Mouse (Mus musculus) urinary bladder, postnatal 10 days (tissue): ENCODE data around the gene Cxcl15.

ENCODE experiments used
- DNase-seq: peaks from one replicate; pipeline ENCODE4 v3.0.0; 2022; ENCODE audit warnings: low spot score

The Cxcl15 gene

GRCm38 (mm10) chr5:90794195-90794625 lies at the start of gene Cxcl15:
Gene Cxcl15, plus strand, starts transcription at chr5:90794534.
- no peak for DNase-seq

GRCm38 (mm10) chr5:90753934-90754333 lies 40.4 kb upstream of the Cxcl15 start:
- DNase-seq, result no peak

DNA sequence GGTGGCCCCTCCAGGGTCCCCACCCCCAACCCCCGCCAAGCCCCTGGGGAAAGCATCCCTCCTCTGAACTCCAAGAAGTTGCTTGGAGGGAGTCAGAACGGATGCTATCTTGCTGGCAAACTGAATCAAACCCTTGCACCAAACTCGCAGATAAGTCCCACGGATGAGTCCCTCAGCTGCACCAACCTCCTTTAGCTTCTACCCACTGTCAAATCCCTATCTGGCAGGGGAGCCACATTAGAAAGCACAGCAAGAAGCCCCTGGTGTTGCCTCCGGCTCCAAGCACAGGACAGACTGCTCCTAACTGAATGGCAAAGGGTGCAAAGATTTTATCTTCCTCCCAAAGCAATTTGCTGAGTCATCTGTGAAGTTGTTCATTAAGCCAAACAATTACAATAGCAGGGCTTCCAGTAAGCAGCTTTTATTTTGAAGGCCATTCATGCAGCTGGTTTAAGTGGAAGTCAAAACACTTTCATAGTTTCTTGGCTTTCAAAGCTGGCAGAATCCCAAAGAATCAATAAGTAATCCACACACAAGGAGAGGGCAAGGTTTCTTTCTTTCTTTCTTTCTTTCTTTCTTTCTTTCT lies 36.2 kb upstream of the Cxcl15 start:
- DNase-seq, result no peak

- no peak for DNase-seq
Measured at GRCm38 (mm10) chr5:90759077-90760065, 35.0 kb upstream of the Cxcl15 start, which contains the start of gene Cxcl5. Gene Cxcl5, plus strand, starts transcription at chr5:90759360.

DNA sequence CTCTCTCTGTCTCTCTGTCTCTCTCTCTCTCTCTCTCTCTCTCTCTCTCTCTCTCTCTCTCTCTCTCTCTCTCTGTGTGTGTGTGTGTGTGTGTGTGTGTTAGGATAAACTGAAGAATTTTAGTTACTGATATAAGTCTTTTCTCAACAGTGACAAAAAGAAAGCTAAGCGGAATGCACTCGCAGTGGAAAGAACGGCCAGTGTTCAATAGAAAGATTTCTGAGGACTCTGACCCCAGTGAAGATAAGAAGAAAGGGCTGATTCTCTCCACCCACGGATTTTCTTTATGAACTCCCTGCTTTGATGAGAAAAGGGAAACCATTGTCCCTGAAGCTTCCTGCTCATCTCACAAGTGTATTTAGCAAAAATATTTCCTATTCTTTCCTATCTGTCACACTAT lies 34.0 kb upstream of the Cxcl15 start:
- DNase-seq, result no peak

- DNase-seq, result no peak
Measured at GRCm38 (mm10) chr5:90760844-90761243, 33.5 kb upstream of the Cxcl15 start.

DNA sequence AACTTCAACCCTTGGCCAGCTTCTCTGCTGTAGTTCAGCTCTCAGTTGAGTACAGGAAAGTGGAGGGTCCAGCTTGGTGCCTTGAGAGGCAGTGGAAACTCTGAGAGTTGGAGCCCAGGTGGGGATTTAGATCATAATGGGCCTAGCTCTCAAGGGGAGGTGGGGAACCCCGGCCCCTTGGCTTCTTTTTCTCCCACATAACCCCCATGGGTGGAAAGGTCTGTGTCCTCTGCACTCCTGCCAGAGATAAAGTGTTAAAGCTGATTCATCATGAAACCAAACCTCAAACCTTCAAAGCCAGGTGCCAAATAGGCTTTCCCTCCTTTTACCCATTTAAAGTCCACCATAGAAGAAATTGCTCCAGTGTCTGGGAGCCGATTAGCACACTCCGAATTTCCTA lies 32.5 kb upstream of the Cxcl15 start:
- no peak for DNase-seq

GRCm38 (mm10) chr5:90763912-90764665 lies 30.2 kb upstream of the Cxcl15 start:
- DNase-seq, result no peak

GRCm38 (mm10) chr5:90765821-90766606 lies 28.3 kb upstream of the Cxcl15 start:
- DNase-seq, result no peak

- DNase-seq, result no peak
Measured at GRCm38 (mm10) chr5:90768218-90768617, 26.1 kb upstream of the Cxcl15 start, which contains the start of gene Ppbp. Gene Ppbp, plus strand, starts transcription at chr5:90768518.

- no peak for DNase-seq
Measured at GRCm38 (mm10) chr5:90771369-90771768, 23.0 kb upstream of the Cxcl15 start.

- no peak for DNase-seq
Measured at GRCm38 (mm10) chr5:90771880-90772653, 22.3 kb upstream of the Cxcl15 start, which contains the start of gene Pf4. Gene Pf4, plus strand, starts transcription at chr5:90772435.

GRCm38 (mm10) chr5:90775562-90775961 lies 18.8 kb upstream of the Cxcl15 start:
- no peak for DNase-seq

DNA sequence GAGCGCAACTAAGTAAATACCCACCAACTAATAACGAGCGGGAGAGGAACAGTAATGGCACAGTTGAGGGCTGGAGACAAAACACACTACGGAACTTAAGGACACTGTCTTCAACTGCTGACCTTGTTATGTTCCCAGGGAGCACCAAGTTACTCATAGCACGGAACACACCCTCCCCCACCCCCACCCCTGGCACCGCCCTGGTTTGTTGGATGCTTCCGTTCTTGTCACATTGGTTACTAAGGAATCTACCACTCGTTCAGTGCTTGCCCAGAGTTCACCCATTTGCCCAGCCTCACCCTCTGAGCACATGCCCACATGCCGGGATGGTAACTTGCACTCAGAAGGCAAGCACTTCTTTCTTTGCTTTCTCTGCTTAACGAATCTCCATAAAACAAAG lies 16.7 kb upstream of the Cxcl15 start:
- DNase-seq, result no peak

DNA sequence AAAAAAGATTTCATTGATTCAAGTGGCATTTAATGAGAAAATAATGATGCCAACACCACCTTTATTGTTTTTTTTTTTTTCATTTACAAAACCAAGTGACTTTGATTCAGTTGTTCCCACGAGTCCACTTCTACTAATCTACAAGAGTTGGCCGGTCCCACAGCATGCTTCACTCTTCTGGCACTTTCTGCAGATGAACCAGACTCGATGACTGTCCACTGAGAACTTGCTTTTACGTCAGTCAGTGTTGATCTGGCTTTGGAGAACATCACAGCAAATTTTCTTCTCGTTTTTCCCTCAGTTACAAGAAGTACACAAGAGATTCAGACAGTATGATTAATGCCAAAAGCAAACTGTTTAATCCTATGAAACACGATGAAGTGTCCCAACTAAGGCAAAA lies 15.5 kb upstream of the Cxcl15 start:
- no peak for DNase-seq

GRCm38 (mm10) chr5:90783697-90784096 lies 10.6 kb upstream of the Cxcl15 start:
- no peak for DNase-seq

DNA sequence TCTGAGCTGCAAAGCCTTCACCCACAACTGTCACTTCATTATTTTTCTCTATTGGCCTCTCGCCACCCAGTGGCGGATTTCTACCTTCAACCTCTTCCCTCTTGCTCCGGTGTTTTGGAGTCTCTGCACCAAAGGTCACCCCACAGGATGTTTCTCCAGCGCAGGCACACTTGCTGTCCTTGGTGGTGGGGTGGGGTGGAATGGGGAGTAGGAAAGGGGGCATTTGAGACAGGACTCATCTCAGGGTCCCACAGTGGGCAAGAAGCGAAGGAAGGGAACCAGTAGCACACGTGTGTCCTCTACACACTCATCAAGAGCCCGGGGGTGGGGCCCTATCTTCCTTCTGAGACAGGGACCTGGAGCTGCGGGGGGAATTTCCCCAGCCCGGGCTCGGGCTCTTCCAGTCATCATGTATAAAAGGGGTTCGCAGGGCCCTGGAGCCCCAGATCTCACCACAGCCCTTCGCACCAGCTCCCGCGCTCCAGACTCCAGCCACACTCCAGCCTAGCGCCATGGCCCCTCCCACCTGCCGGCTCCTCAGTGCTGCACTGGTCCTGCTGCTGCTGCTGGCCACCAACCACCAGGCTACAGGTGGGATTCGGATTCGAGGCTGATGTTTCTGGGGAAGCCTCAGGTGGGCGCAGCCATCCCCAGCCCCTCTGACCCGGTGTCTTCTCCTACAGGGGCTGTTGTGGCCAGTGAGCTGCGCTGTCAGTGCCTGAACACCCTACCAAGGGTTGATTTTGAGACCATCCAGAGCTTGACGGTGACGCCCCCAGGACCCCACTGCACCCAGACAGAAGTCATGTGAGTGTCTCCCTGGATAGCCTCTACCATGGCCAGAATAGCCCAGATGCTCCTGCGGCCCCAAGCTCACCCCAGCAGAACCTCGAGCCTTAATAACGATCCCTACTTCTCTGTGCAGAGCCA lies 8.4 kb upstream of the Cxcl15 start, which contains the start of gene Cxcl3:
TSS of gene Cxcl3 (plus strand) at position 445 of the 930 bp plus-strand sequence.
- no peak for DNase-seq

DNA sequence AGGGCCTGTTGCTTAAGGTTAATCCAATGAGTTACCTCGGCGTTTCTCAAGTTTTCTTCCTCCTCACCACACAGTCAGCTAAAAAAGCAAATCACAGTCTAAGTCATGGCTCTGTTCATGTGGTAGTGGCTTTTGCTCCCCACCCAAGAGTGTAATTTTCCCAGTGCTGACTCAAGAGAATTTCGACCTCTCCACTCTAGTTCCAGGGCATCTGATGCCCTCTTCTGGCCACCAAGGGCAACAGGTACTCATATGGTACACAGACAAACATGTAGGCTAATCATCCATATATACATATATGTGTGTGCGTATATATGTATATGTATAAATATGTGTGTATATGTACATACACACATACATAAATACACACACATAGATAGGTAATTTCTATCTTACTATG lies 6.2 kb upstream of the Cxcl15 start:
- no peak for DNase-seq

DNA sequence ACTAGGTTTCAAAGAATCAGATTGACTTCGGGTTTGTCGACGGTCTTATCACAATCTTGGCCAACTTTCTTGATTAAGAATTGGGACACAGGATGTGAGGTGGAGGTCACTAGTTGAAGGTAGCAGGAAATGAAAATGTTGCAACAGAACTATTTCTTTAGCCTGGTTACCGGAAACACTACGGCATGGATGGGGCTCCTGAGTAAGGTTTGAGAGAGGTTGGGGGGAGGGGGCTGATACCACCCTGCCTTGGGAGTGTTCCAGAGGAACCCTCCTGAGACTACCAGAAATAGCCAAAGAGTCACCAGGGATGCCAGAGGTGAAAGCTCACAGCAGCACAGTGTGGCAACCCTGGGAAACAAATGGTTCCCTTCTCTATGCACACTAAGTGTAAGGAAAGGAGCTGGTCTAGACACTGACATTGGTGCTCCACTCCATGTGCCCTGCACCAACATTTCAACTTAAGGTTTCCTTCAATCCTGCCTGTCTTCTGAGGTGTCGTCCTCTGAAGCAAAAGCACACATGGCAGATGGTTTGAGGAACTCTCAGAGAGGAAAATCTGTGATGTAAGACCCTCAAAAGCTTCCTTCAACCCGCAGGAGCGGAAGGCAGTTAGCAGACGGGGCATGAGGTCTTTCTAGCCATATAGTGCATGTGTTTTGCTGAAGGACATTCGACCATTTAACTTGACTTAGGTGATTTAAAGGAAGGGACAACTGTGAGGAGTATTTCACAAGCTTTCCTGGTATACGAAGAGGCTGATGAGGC lies 4.8 kb upstream of the Cxcl15 start:
- no peak for DNase-seq
